Mouse (Mus musculus) cortical plate, adult 2 months (tissue): ENCODE results near the gene Ccdc122. TPM values are rescaled to one million over a fixed set of nuclear protein-coding genes. Genes with fewer than 3 reads are reported as not detected.
"Not testable (repeated sequence)": the region's sequence is repeated elsewhere in the genome, so short reads cannot be mapped to it uniquely, and the experiment has no call there.

Experiments
- H3K27ac ChIP-seq: fragments of 200-500 bp; 2 replicates; pipeline ENCODE4 v1.5.1; 2012; ENCODE audit warnings: low read length, control low read depth, inconsistent platforms; ENCODE audit not compliant: insufficient read depth
- H3K4me1 ChIP-seq: fragments of 200-500 bp; 2 replicates; pipeline ENCODE4 v1.6.1; 2011; ENCODE audit warnings: low read length; ENCODE audit not compliant: control insufficient read depth, insufficient read depth
- H3K4me3 ChIP-seq: fragments of 200-500 bp; 2 replicates; pipeline ENCODE4 v1.5.1; 2011; ENCODE audit warnings: mild to moderate bottlenecking, low read length, control low read depth; ENCODE audit not compliant: insufficient read depth
- CTCF ChIP-seq: fragments of 200-500 bp; IDR thresholded peaks from 2 replicates; pipeline ENCODE4 v1.5.1; 2011; ENCODE audit warnings: mild to moderate bottlenecking, control low read depth, low read length; ENCODE audit not compliant: insufficient read depth; ENCODE audit errors: extremely low read depth
- POLR2A ChIP-seq: fragments of 200-500 bp; IDR thresholded peaks from 2 replicates; pipeline ENCODE4 v1.6.1; 2011; ENCODE audit warnings: mild to moderate bottlenecking, low read length, control low read depth; ENCODE audit not compliant: insufficient read depth; ENCODE audit errors: extremely low read depth
- polyA plus RNA-seq: library from polyadenylated mRNA; depleted of rRNA; stranded (reverse); fragments of >200 nt; gene quantifications from 2 replicates; pipeline ENCODE4 v1.2.3, GENCODE M21; 2012

Ccdc122 gene
- polyA plus RNA-seq, 1 experiment, result 2.7 TPM

- H3K27ac ChIP-seq, result no peak overlapping the region
- H3K4me1 ChIP-seq, result no peaks in the 10 kb centered on the region
- no peak overlapping the region for H3K4me3 ChIP-seq
- TF ChIP-seq CTCF, result no peak
- no peak for TF ChIP-seq POLR2A
Observed at GRCm38 (mm10) chr14:77081248-77081647, 44.7 kb downstream of the Ccdc122 start.

DNA sequence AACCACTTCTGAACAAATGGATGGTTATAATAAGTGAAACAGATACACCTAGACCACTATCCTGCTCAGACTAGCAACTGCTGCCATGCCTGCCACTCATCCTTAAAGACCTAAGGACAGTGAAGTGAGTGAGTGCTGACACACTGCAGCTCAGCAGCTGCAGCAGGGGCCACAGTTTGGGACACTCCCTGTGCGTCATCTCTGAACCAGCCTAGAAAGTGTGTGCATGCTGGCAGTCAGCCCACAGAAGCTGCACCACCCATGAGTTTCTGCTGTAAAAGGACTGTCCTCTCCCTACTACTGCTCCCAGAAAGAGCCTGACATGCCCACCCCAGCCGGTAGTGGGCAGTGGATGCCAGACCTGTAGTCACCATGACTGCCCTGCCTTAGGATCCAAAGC lies 63.7 kb downstream of the Ccdc122 start:
- no peak for TF ChIP-seq POLR2A
- TF ChIP-seq CTCF, result no peak
- no peak overlapping the region for H3K4me3 ChIP-seq
- no peak overlapping the region for H3K27ac ChIP-seq
- no peaks in the 10 kb centered on the region for H3K4me1 ChIP-seq

- not testable (repeated sequence) for H3K4me3 ChIP-seq, H3K27ac ChIP-seq, H3K4me1 ChIP-seq
Observed at GRCm38 (mm10) chr14:77110622-77111021, 74.0 kb downstream of the Ccdc122 start.

DNA sequence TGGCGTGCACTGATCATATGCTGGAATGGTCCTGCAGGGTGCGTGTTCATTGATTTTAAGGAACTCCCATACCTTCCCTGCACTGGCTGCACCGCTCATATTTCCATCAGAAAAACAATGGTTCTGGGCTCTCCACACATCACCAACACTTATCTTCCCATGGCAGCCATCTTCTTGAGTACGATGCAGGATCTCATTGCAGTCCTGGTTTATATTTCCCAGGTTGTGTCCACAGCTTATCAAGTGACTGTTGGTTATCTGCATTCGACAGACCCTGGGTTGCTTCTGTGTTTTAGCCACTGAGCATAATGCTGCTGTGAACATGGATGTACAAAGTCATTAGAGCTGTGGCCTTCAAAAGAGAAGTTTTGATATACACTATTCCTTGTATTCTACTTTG lies 94.0 kb downstream of the Ccdc122 start:
- H3K4me1 ChIP-seq, result no peaks in the 10 kb centered on the region
- no peak for TF ChIP-seq CTCF
- TF ChIP-seq POLR2A, result no peak
- H3K27ac ChIP-seq, result no peak overlapping the region

DNA sequence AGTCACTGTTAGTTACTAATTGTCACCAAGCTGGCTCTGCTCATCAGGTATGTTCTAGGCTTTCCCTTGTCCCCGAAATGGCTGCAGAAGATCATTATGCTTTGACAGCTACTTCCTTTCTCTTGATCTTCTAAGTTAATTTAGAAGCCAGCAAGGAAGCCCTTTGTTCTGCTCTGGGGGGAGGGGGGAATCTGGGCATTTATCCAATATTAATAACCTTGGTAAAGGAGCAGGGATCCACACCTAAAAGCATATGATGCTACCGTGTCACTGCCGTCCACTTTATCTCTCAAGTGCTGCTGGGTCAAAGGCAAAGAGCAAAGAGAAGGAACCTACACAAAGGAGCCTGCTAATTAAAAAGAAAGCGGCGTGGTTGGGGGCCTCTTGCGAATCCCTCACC lies 100.4 kb downstream of the Ccdc122 start:
- H3K27ac ChIP-seq, result no peak overlapping the region
- H3K4me1 ChIP-seq, result no peaks in the 10 kb centered on the region
- no peak overlapping the region for H3K4me3 ChIP-seq
- TF ChIP-seq POLR2A, result no peak
- TF ChIP-seq CTCF, result no peak

More for the DNA sequence above, 94.0 kb downstream of the Ccdc122 start:
- no peak overlapping the region for H3K4me3 ChIP-seq

DNA sequence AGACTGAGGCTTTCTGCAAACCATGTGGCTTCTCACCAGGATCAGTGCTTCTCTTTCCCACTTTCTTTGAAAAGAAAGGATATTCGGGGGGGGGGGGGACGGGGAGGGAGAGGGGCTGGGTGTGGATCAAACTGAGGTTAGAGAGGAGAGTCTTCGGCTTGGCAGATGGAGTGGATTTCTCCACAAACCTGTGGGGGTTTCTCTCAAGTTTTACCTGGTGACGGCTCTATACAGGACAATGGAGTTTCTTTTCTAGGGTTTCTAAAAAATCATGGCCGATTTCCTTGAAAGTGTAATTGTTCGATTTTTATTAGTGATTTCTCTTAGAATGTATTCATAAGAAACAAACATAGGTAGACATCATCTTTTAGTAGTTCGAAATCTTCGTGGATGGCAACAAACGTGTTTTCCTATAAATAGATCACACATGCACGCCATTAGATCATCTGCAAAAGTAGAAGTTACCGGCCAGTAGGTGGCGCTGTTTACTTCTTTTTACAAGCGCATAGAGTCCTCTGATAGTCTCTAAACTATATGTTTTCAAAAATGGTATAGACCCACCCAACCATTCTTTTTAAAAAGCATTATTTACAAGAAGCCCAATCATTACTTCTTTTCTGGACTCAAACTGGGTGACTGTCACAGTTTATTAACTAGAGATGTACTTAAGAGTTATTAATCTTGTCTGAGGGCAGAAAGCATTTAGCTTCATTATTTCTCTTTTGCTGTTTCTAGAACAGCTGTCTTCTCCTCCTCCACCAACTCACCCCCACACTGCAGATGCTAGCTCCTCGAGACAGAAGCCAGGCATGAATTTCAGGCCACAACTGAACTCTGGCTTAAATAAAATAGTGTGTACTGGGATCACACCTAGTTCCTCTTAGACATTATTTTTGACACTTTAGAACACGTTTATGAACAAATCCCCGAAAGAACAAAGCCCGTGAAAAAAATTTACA lies 105.0 kb downstream of the Ccdc122 start:
- TF ChIP-seq POLR2A (no peak), CTCF (peak; percentile 46; the same call in 1 of the 2 replicates)
- Histone ChIP-seq H3K4me3 (no peak overlapping the region), H3K4me1 (no peaks in the 10 kb centered on the region), H3K27ac (no peak overlapping the region)

DNA sequence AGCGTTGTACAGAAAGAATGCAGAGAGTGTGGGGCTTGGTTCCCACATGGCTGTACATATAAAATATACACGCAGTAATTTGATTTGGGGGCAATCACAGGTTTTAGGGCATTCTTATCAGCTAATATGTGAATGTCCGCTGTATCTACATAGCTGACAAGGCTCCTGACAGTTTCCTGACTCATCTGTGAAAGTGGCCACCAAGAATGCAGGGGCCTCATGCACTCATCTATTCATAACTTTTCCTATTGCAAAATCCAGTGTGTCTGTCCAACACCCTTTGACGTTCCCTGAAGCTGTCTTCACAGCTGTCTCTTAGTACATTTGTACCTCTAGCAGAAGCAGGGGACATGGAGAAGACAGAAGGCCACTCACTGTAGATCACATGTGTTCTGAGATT lies 108.5 kb downstream of the Ccdc122 start:
- Histone ChIP-seq H3K4me1 (peaks cover 2% of the 10 kb centered on the region; the same call in 1 of the 2 replicates), H3K4me3 (no peak overlapping the region), H3K27ac (no peak overlapping the region)
- TF ChIP-seq POLR2A, result no peak
- no peak for TF ChIP-seq CTCF

GRCm38 (mm10) chr14:77147635-77148034 lies 111.1 kb downstream of the Ccdc122 start:
- TF ChIP-seq POLR2A (no peak), CTCF (no peak)
- Histone ChIP-seq H3K4me3 (no peak overlapping the region), H3K27ac (no peak overlapping the region), H3K4me1 (peaks cover 2% of the 10 kb centered on the region; the same call in 1 of the 2 replicates)

GRCm38 (mm10) chr14:77150556-77150955 lies 114.0 kb downstream of the Ccdc122 start:
- peaks cover 2% of the 10 kb centered on the region; the same call in 1 of the 2 replicates for H3K4me1 ChIP-seq
- TF ChIP-seq POLR2A, result no peak
- no peak for TF ChIP-seq CTCF
- H3K27ac ChIP-seq, result no peak overlapping the region
- no peak overlapping the region for H3K4me3 ChIP-seq

GRCm38 (mm10) chr14:77151431-77151830 lies 114.9 kb downstream of the Ccdc122 start:
- Histone ChIP-seq H3K4me1 (peaks cover 2% of the 10 kb centered on the region; the same call in 1 of the 2 replicates), H3K27ac (no peak overlapping the region), H3K4me3 (no peak overlapping the region)
- TF ChIP-seq CTCF, result no peak
- no peak for TF ChIP-seq POLR2A
